Mouse (Mus musculus): ENCODE measurements around the gene 4930404N11Rik.

GRCm38 (mm10) chr10:81402227-81402765, 36.7 kb upstream of the 4930404N11Rik start:
- TF ChIP-seq POLR2A (IDR thresholded peaks at IDR 0.05; ENCODE audit: extremely low read depth, insufficient read depth, low read length) (no peak), CTCF (IDR thresholded peaks at IDR 0.05; ENCODE audit: extremely low read depth, insufficient read depth, low read length) (no peak)

Data from cortical plate, adult 2 months (tissue).